Mouse (Mus musculus): ENCODE measurements around the gene Gmnn. TPM values are rescaled to one million over a fixed set of nuclear protein-coding genes. Genes with fewer than 3 reads are reported as not detected.
"Not testable (repeated sequence)": the region's sequence is repeated elsewhere in the genome, so short reads cannot be mapped to it uniquely, and the experiment has no call there.

Gene Gmnn
- polyA plus RNA-seq, 1 experiment from 2014 or later, result 16.5 TPM

- no peaks in the 10 kb centered on the region for H3K27me3 ChIP-seq (replicated peaks)
- no peak overlapping the region for H3K4me2 ChIP-seq
- H3K4me1 ChIP-seq, result no peaks in the 10 kb centered on the region
- H3K4me3 ChIP-seq (replicated peaks), result no peak overlapping the region
- no peaks in the 10 kb centered on the region for H3K36me3 ChIP-seq
- WGBS, result 80% methylated on average over 2 of the region's 2 CpGs
- H3K27ac ChIP-seq (replicated peaks), result no peak overlapping the region
- ATAC-seq (ENCODE audit: low FRiP score), result no peak
- no peaks in the 10 kb centered on the region for H3K9me3 ChIP-seq (replicated peaks)
- no peak overlapping the region for H3K9ac ChIP-seq (replicated peaks)
Measured at GRCm38 (mm10) chr13:24791349-24791748, 29.6 kb upstream of the Gmnn start.

GRCm38 (mm10) chr13:24787477-24787876 lies 25.8 kb upstream of the Gmnn start:
- H3K4me1 ChIP-seq, result no peaks in the 10 kb centered on the region
- H3K4me2 ChIP-seq, result no peak overlapping the region
- no peaks in the 10 kb centered on the region for H3K27me3 ChIP-seq (replicated peaks)
- H3K27ac ChIP-seq (replicated peaks), result no peak overlapping the region
- H3K36me3 ChIP-seq, result no peaks in the 10 kb centered on the region
- 93% methylated on average over 5 of the region's 5 CpGs for WGBS
- H3K4me3 ChIP-seq (replicated peaks), result no peak overlapping the region
- no peak overlapping the region for H3K9ac ChIP-seq (replicated peaks)
- H3K9me3 ChIP-seq (replicated peaks), result no peaks in the 10 kb centered on the region
- ATAC-seq (ENCODE audit: low FRiP score), result no peak

GRCm38 (mm10) chr13:24786014-24786490 lies 24.3 kb upstream of the Gmnn start:
- Histone ChIP-seq H3K27me3 (replicated peaks) (no peaks in the 10 kb centered on the region), H3K27ac (replicated peaks) (no peak overlapping the region), H3K9me3 (replicated peaks) (no peaks in the 10 kb centered on the region), H3K4me3 (replicated peaks) (no peak overlapping the region), H3K4me1 (0 out of 2 replicates have a peak, but pooled peaks cover 7% of the 10 kb centered on the region), H3K9ac (replicated peaks) (no peak overlapping the region), H3K4me2 (no peak overlapping the region), H3K36me3 (no peaks in the 10 kb centered on the region)
- ATAC-seq (ENCODE audit: low FRiP score), result no peak
- WGBS, result 61% methylated on average over 11 of the region's 11 CpGs

- peak; percentile 11; the same call in 1 of the 2 replicates for ATAC-seq (ENCODE audit: low FRiP score)
- Histone ChIP-seq H3K4me2 (no peak overlapping the region), H3K9ac (replicated peaks) (no peak overlapping the region), H3K9me3 (replicated peaks) (no peaks in the 10 kb centered on the region), H3K27ac (replicated peaks) (no peak overlapping the region), H3K27me3 (replicated peaks) (no peaks in the 10 kb centered on the region), H3K4me3 (replicated peaks) (no peak overlapping the region), H3K36me3 (no peaks in the 10 kb centered on the region), H3K4me1 (0 out of 2 replicates have a peak, but pooled peaks cover 7% of the 10 kb centered on the region)
- 47% methylated on average over 5 of the region's 5 CpGs for WGBS
Measured at GRCm38 (mm10) chr13:24781916-24782315, 20.2 kb upstream of the Gmnn start.

GRCm38 (mm10) chr13:24778706-24779380 lies 17.1 kb upstream of the Gmnn start:
- H3K9me3 ChIP-seq (replicated peaks), result no peaks in the 10 kb centered on the region
- H3K9ac ChIP-seq (replicated peaks), result no peak overlapping the region
- H3K4me3 ChIP-seq (replicated peaks), result no peak overlapping the region
- no peak for ATAC-seq (ENCODE audit: low FRiP score)
- H3K27ac ChIP-seq (replicated peaks), result no peak overlapping the region
- H3K36me3 ChIP-seq, result no peaks in the 10 kb centered on the region
- H3K27me3 ChIP-seq (replicated peaks), result no peaks in the 10 kb centered on the region
- H3K4me1 ChIP-seq, result 0 out of 2 replicates have a peak, but pooled peaks cover 7% of the 10 kb centered on the region
- 85% methylated on average over 8 of the region's 8 CpGs for WGBS
- H3K4me2 ChIP-seq, result no peak overlapping the region

GRCm38 (mm10) chr13:24778026-24778425 lies 16.3 kb upstream of the Gmnn start:
- 79% methylated on average over 2 of the region's 2 CpGs for WGBS
- ATAC-seq (ENCODE audit: low FRiP score), result no peak

GRCm38 (mm10) chr13:24776146-24776844 lies 14.6 kb upstream of the Gmnn start:
- Histone ChIP-seq H3K9me3 (replicated peaks) (no peaks in the 10 kb centered on the region), H3K4me1 (no peaks in the 10 kb centered on the region), H3K27ac (replicated peaks) (no peak overlapping the region), H3K36me3 (no peaks in the 10 kb centered on the region), H3K9ac (replicated peaks) (no peak overlapping the region), H3K4me3 (replicated peaks) (no peak overlapping the region), H3K4me2 (no peak overlapping the region), H3K27me3 (replicated peaks) (no peaks in the 10 kb centered on the region)
- no peak for ATAC-seq (ENCODE audit: low FRiP score)
- 55% methylated on average over 7 of the region's 7 CpGs for WGBS

More at GRCm38 (mm10) chr13:24778026-24778425, 16.3 kb upstream of the Gmnn start:
- H3K27me3 ChIP-seq (replicated peaks), result no peaks in the 10 kb centered on the region
- no peak overlapping the region for H3K4me3 ChIP-seq (replicated peaks)
- 0 out of 2 replicates have a peak, but pooled peaks cover 7% of the 10 kb centered on the region for H3K4me1 ChIP-seq
- H3K36me3 ChIP-seq, result no peaks in the 10 kb centered on the region
- no peak overlapping the region for H3K4me2 ChIP-seq
- no peak overlapping the region for H3K9ac ChIP-seq (replicated peaks)
- no peaks in the 10 kb centered on the region for H3K9me3 ChIP-seq (replicated peaks)
- no peak overlapping the region for H3K27ac ChIP-seq (replicated peaks)

GRCm38 (mm10) chr13:24771482-24771881 lies 9.8 kb upstream of the Gmnn start:
- H3K4me2 ChIP-seq; H3K4me3 ChIP-seq (replicated peaks); H3K4me1 ChIP-seq; H3K36me3 ChIP-seq; H3K9me3 ChIP-seq (replicated peaks); H3K27me3 ChIP-seq (replicated peaks); H3K27ac ChIP-seq (replicated peaks); ATAC-seq (ENCODE audit: low FRiP score); H3K9ac ChIP-seq (replicated peaks): not testable (repeated sequence)
- WGBS, result 95% methylated on average over 10 of the region's 10 CpGs

GRCm38 (mm10) chr13:24767809-24768208 lies 6.1 kb upstream of the Gmnn start:
- ATAC-seq (ENCODE audit: low FRiP score); H3K9me3 ChIP-seq (replicated peaks); H3K9ac ChIP-seq (replicated peaks); H3K4me1 ChIP-seq; H3K36me3 ChIP-seq; H3K4me2 ChIP-seq; H3K27ac ChIP-seq (replicated peaks); H3K27me3 ChIP-seq (replicated peaks); H3K4me3 ChIP-seq (replicated peaks): not testable (repeated sequence)
- WGBS, result 76% methylated on average over 4 of the region's 4 CpGs

GRCm38 (mm10) chr13:24762254-24762653 lies 531 bp upstream of the Gmnn start:
- Histone ChIP-seq H3K36me3 (no peaks in the 10 kb centered on the region), H3K4me2 (peak overlapping the region; percentile 84), H3K4me3 (replicated peaks) (peak overlapping the region; percentile 100), H3K9ac (replicated peaks) (peak overlapping the region; percentile 59), H3K4me1 (peaks cover 13% of the 10 kb centered on the region), H3K27me3 (replicated peaks) (no peaks in the 10 kb centered on the region), H3K9me3 (replicated peaks) (no peaks in the 10 kb centered on the region), H3K27ac (replicated peaks) (peak overlapping the region; percentile 73; the same call in 1 of the 2 replicates)
- WGBS, result 47% methylated on average over 4 of the region's 4 CpGs
- ATAC-seq (ENCODE audit: low FRiP score), result no peak

GRCm38 (mm10) chr13:24761083-24761402 lies 680 bp downstream of the Gmnn start:
- Histone ChIP-seq H3K4me2 (peak overlapping the region; percentile 84), H3K4me3 (replicated peaks) (peak overlapping the region; percentile 100), H3K36me3 (no peaks in the 10 kb centered on the region), H3K9me3 (replicated peaks) (no peaks in the 10 kb centered on the region), H3K27me3 (replicated peaks) (no peaks in the 10 kb centered on the region), H3K27ac (replicated peaks) (peak overlapping the region; percentile 73; the same call in 1 of the 2 replicates), H3K4me1 (peaks cover 13% of the 10 kb centered on the region), H3K9ac (replicated peaks) (peak overlapping the region; percentile 59)
- ATAC-seq (ENCODE audit: low FRiP score), result no peak; the same call in 1 of the 2 replicates
- 9% methylated on average over 10 of the region's 10 CpGs for whole genome bisulfite sequencing

GRCm38 (mm10) chr13:24760351-24760870 lies 1.3 kb downstream of the Gmnn start:
- 61% methylated on average over 5 of the region's 5 CpGs for WGBS
- ATAC-seq (ENCODE audit: low FRiP score), result no peak
- Histone ChIP-seq H3K9ac (replicated peaks) (no peak overlapping the region), H3K4me3 (replicated peaks) (no peak overlapping the region), H3K27ac (replicated peaks) (no peak overlapping the region), H3K9me3 (replicated peaks) (no peaks in the 10 kb centered on the region), H3K4me2 (peak overlapping the region; percentile 84), H3K4me1 (peaks cover 13% of the 10 kb centered on the region), H3K36me3 (no peaks in the 10 kb centered on the region), H3K27me3 (replicated peaks) (no peaks in the 10 kb centered on the region)

Data from neural tube, embryonic 15.5 days (tissue).